Mouse (Mus musculus) neural tube, embryonic 11.5 days (tissue): ENCODE results near the gene Psmd7. TPM values are rescaled to one million over a fixed set of nuclear protein-coding genes. Genes with fewer than 3 reads are reported as not detected.
"Not testable (repeated sequence)": the region's sequence is repeated elsewhere in the genome, so short reads cannot be mapped to it uniquely, and the experiment has no call there.

Source experiments
- ATAC-seq: fragments of 200-750 bp; cut with Nextera tagmentation; 2 replicates; pipeline ENCODE4 v1.8.0; 2017; ENCODE audit warnings: moderate number of reproducible peaks, mild to moderate bottlenecking, moderate TSS enrichment, moderate library complexity; ENCODE audit not compliant: insufficient read depth, low FRiP score, low TSS enrichment
- DNase-seq: peaks from one replicate; pipeline ENCODE4 v3.0.0-alpha.2; 2015; ENCODE audit warnings: low spot score
- H3K27ac ChIP-seq: fragments of 300-500 bp; sonication (generic); 2 replicates; pipeline ENCODE4 v1.5.1; 2014; ENCODE audit warnings: low read depth, mild to moderate bottlenecking, low read length
- H3K27me3 ChIP-seq: fragments of 300-500 bp; sonication (generic); 2 replicates; pipeline ENCODE4 v1.6.1; 2014; ENCODE audit warnings: mild to moderate bottlenecking, low read length, mixed read lengths; ENCODE audit not compliant: control insufficient read depth, insufficient read depth
- H3K36me3 ChIP-seq: fragments of 300-500 bp; sonication (generic); 2 replicates; pipeline ENCODE4 v1.6.1; 2014; ENCODE audit warnings: mild to moderate bottlenecking, low read length, moderate library complexity, mixed read lengths; ENCODE audit not compliant: control insufficient read depth, insufficient read depth
- H3K4me1 ChIP-seq: fragments of 300-500 bp; sonication (generic); 2 replicates; pipeline ENCODE4 v1.6.1; 2014; ENCODE audit warnings: low read length, mixed read lengths; ENCODE audit not compliant: control insufficient read depth, insufficient read depth
- H3K4me2 ChIP-seq: fragments of 300-500 bp; sonication (generic); 2 replicates; pipeline ENCODE4 v1.6.1; 2014; ENCODE audit warnings: low read depth, mild to moderate bottlenecking, moderate library complexity
- H3K4me3 ChIP-seq: fragments of 300-500 bp; sonication (generic); 2 replicates; pipeline ENCODE4 v1.5.1; 2014; ENCODE audit warnings: low read depth, low read length
- H3K9ac ChIP-seq: fragments of 300-500 bp; sonication (generic); 2 replicates; pipeline ENCODE4 v1.6.1; 2014; ENCODE audit warnings: mild to moderate bottlenecking, low read length
- H3K9me3 ChIP-seq: fragments of 300-500 bp; sonication (generic); 2 replicates; pipeline ENCODE4 v1.6.1; 2016; ENCODE audit warnings: low read length; ENCODE audit not compliant: control insufficient read depth
- WGBS: fragments of 180-500 bp; shearing (Covaris S2); extraction: QIAGEN DNeasy Blood & Tissue Kit; methylation state at CpG from one replicate; pipeline ENCODE4 v1.1.7; 2014; 5-methylcytosine and 5-hydroxymethylcytosine counted together
- polyA plus RNA-seq: library from polyadenylated mRNA; unstranded; fragments of >200 nt; fragmentation: Nextera tagmentation; extraction: Ambion mirVana; gene quantifications from 2 replicates; pipeline ENCODE4 v1.2.1, GENCODE M21; 2014

Gene Psmd7
- 335 and 339 TPM in 2 replicates for polyA plus RNA-seq

DNA sequence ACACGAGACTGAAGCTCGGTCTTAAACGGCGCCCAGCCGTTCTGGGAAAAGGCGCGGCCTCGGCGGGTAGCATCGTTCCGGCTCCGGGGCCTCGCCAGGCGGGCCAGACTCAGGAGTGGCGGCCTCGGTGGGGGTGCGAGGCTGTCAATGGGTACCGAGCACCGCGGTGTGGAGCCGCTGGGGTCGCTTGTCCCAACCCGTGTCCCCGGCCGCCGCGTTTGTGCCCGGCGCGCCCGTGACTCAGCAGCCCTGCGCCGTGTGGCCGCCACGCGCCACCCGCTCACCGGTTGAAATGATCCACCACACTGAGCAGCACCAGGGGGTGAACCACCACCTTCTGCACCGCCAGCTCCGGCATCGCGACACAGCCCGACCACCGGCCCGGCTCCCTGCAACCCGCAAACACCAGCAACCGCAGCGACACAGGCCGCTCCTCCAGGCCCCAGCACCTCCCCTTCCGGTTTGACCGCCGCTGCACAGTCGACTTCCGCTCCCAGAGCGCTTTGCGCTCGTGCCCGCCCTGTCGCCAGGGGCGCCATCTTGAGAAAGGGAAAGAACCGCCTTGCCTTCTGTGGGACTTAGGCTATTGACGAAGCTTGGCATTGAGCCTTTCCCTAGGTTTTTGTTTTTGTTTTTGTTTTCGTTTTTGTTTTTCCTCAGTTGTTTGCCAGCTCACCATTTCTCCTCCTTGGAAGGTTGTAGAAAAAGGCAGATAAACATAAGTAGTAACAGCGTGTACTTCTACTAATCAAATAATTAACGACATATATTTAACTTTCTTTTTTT is at the start of gene Psmd7:
TSS of gene Psmd7 (minus strand) at position 470 of the 786 bp plus-strand sequence.
- WGBS = 2% methylated on average over 64 of the region's 65 CpGs
- ATAC-seq = peak; percentile 95
- Histone ChIP-seq H3K36me3 (peaks cover 10% of the 10 kb centered on the region), H3K4me2 (peak within 1 kb of the TSS; percentile 83), H3K27me3 (no peaks in the 10 kb centered on the region), H3K4me1 (peaks cover 4% of the 10 kb centered on the region; the same call in 1 of the 2 replicates), H3K27ac (peak within 1 kb of the TSS; percentile 28), H3K9ac (peak within 1 kb of the TSS; percentile 79), H3K9me3 (no peaks in the 10 kb centered on the region), H3K4me3 (peak within 1 kb of the TSS; percentile 80)
- peak; percentile 95 for DNase-seq

DNA sequence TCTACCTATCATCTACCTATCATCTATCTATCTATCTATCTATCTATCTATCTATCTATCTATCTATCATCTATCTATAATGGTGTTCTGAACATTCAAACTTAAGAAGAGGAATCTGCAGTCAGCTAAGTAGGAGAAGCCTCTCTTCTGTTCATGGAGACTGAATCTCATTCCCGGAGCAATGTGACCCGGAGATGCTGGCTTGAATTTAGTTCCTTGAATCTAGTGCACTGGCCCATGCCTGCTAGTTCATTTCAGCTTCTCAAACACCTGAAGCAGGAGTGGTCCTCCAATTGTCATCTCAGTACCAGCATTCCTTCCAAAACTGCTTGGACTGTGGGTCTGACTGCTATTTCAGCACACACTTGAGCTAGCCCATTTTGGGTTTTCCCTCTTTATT is 45.5 kb upstream of the Psmd7 start:
- H3K4me3 ChIP-seq = no peak overlapping the region
- H3K27me3 ChIP-seq = no peaks in the 10 kb centered on the region
- H3K9me3 ChIP-seq = no peaks in the 10 kb centered on the region
- 97% methylated on average over 2 of the region's 2 CpGs for WGBS
- no peaks in the 10 kb centered on the region for H3K4me1 ChIP-seq
- H3K9ac ChIP-seq = no peak overlapping the region
- ATAC-seq = no peak
- DNase-seq = no peak
- no peak overlapping the region for H3K27ac ChIP-seq
- H3K4me2 ChIP-seq = no peak overlapping the region
- H3K36me3 ChIP-seq = no peaks in the 10 kb centered on the region

DNA sequence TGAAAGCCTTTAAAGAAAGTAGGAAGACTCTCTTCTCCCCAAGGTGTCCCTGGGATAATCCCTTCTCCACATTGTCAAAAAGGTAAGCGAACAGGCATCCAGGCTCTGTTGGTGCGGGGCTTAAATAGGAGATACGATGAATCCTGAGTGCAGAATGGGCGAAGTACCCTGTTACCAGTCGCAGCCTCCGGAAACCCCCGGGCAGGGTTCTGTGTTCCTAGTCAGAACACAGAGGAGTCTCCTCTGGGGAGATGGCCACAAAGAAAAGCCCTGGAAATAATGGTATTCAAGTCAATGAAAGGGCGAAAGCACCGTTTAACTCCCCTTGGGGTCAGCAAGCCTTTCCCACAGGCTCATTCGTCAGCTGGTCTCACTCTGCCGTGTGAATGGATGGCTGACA is 41.4 kb upstream of the Psmd7 start:
- ATAC-seq (no peak), DNase-seq (no peak)
- Histone ChIP-seq H3K4me1 (no peaks in the 10 kb centered on the region), H3K27me3 (no peaks in the 10 kb centered on the region), H3K4me2 (no peak overlapping the region), H3K36me3 (no peaks in the 10 kb centered on the region), H3K27ac (no peak overlapping the region), H3K9ac (no peak overlapping the region), H3K4me3 (no peak overlapping the region), H3K9me3 (no peaks in the 10 kb centered on the region)
- WGBS = 64% methylated on average over 11 of the region's 11 CpGs

DNA sequence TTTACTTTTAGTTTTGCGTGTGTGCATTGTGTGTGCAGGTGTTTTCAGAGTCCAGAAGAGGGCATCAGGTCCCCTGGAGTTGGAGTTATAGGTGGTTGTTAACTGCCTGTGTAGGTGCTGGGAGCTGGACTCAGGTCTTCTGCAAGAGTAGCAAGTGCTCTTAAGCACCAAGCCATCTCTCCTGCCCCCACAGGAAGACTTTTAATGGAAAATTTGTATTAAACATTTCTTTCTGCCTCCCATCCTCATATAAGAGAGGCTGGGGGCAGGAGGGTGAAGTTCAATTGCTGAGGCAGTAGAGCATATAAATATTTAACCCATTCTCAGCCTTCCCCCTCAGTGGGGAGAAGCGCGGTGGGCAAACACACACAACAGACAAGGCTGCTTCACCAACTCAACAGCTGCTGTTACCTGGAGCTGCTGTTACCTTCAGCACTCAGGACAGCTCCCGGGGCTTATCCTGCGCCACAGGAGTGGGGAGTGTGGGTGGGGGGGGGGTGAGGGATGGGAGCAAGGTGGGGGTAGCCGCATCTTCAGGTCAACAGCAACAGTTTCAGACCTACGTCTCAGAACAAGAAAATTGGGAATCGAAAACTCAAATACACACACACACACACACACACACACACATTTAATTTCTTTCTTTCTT is 40.4 kb upstream of the Psmd7 start:
- H3K9ac ChIP-seq = no peak overlapping the region
- no peak for DNase-seq
- H3K4me1 ChIP-seq = no peaks in the 10 kb centered on the region
- H3K4me3 ChIP-seq = no peak overlapping the region
- H3K27ac ChIP-seq = no peak overlapping the region
- no peak for ATAC-seq
- no peaks in the 10 kb centered on the region for H3K27me3 ChIP-seq
- no peaks in the 10 kb centered on the region for H3K9me3 ChIP-seq
- no peak overlapping the region for H3K4me2 ChIP-seq
- WGBS = 65% methylated on average over 8 of the region's 8 CpGs
- no peaks in the 10 kb centered on the region for H3K36me3 ChIP-seq

DNA sequence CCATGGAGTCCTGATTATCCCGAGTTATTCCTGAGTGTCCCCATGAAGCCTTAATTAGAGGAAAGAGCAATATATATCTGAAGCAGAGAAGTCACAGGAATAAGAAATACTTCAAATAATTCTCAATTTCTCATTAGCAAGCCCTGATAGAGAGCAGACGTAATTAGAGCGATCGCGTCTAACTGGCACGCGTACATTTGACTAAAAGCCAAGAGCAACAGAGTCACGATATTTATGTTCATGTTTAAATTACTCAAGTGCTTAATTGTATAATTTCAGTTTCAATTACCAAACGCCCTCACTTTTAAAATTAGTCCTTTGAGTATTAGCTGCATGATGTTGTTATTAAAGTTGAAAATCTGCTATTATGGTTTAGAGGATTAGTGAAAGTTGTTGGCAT is 39.6 kb upstream of the Psmd7 start:
- Histone ChIP-seq H3K9me3 (no peaks in the 10 kb centered on the region), H3K4me1 (no peaks in the 10 kb centered on the region), H3K4me3 (no peak overlapping the region), H3K27ac (no peak overlapping the region), H3K27me3 (no peaks in the 10 kb centered on the region), H3K9ac (no peak overlapping the region), H3K4me2 (no peak overlapping the region), H3K36me3 (no peaks in the 10 kb centered on the region)
- no peak for ATAC-seq
- no peak for DNase-seq
- 93% methylated on average over 9 of the region's 9 CpGs for WGBS

DNA sequence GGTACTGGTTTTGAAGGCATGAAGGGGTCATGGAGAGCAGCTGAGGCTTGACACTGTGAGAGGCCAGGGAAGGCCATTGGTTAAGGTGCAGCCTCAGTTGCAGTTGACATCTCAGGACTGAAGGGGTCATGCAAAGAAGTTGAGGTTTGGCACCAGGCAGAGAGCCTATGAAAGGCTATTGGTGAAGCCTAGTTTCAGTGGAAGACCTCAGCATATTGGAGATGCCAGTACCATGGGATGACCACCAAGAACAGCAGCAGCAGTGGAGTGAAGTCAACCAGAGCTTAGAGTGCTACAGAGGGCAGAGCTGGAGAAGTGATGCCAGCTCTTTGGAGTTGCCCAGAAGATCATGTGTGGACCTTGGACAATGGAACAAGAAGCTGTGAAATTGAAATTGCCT is 36.0 kb upstream of the Psmd7 start:
- H3K9me3 ChIP-seq, DNase-seq, H3K4me3 ChIP-seq, H3K27me3 ChIP-seq, H3K27ac ChIP-seq, H3K36me3 ChIP-seq, H3K4me2 ChIP-seq, H3K9ac ChIP-seq, H3K4me1 ChIP-seq, ATAC-seq: not testable (repeated sequence)

DNA sequence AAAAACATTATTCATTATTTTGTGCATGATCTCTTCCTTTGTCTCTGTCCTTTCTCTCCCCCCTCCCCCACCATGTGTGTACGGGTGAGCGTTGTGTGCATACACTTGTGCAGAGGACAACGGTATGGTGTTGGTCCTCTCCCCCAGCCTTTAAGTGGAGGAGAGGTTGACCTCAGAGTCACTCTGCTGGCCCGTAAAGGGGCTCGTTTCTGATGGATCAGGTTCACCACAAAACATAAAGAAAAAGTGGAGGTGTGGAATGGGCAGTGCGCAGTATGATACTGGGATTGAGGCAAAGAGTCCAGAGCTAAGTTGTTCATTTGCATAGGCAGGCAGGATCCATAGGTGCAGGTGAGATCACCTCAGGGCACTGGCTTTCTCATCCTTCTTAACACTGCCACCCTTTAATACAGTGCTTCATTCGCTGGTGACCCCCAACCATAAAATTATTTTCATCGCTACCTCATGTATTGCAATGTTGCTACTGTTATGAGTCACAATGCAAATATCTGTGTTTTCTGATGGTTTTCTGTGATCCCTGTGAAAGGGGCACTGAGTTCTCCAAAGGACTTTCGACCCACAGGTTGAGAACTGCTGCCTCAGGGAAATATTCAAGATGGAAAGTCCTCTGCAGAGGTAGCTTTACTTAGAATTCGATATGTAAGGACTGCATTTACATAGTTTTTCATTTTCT is 33.8 kb upstream of the Psmd7 start:
- Histone ChIP-seq H3K4me3 (no peak overlapping the region), H3K4me2 (no peak overlapping the region), H3K27me3 (no peaks in the 10 kb centered on the region), H3K4me1 (no peaks in the 10 kb centered on the region), H3K27ac (no peak overlapping the region), H3K9me3 (no peaks in the 10 kb centered on the region), H3K36me3 (no peaks in the 10 kb centered on the region), H3K9ac (no peak overlapping the region)
- ATAC-seq = no peak
- WGBS = 89% methylated on average over 10 of the region's 10 CpGs
- no peak for DNase-seq

DNA sequence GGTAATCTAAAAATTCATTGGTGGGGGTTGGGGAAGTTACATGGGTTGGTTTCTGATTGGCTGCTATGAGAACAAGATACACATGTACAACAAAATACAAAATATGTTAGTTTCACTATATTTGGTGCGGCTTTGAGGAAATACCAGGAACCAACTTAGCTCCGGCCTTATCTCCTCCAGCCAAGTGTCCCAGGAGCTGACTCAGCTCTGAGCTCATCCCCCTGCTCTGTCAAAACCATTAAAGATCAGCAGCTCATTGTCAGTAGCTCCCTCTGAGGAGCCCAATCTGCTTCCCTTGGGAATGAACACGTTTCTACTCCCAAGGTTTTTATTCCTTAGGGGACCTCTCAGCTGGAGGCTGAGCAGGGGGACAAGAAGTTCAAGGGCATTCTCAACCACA is 32.9 kb upstream of the Psmd7 start:
- DNase-seq (no peak), ATAC-seq (no peak)
- H3K27me3 ChIP-seq = no peaks in the 10 kb centered on the region
- H3K9ac ChIP-seq = no peak overlapping the region
- H3K36me3 ChIP-seq = no peaks in the 10 kb centered on the region
- H3K27ac ChIP-seq = no peak overlapping the region
- H3K4me2 ChIP-seq = no peak overlapping the region
- H3K4me1 ChIP-seq = no peaks in the 10 kb centered on the region
- WGBS = 63% methylated on average over 3 of the region's 3 CpGs
- no peaks in the 10 kb centered on the region for H3K9me3 ChIP-seq
- H3K4me3 ChIP-seq = no peak overlapping the region
